Mouse (Mus musculus) left cerebral cortex, postnatal 10 days (tissue): ENCODE measurements around the gene Kif1c. TPM values are rescaled to one million over a fixed set of nuclear protein-coding genes. Genes with fewer than 3 reads are reported as not detected.

Experiments used
- DNase-seq, 2 experiments: peaks; one replicate each; pipeline ENCODE4 v3.0.0; 2021 to 2022; ENCODE audit warnings: low spot score in 2 of 2, mixed read lengths in 1 of 2; ENCODE audit errors: extremely low spot score in 1 of 2
- intact Hi-C: fragments of 180-260 bp; cut with DNase I; formaldehyde crosslinking; loops from one replicate; pipeline ENCODE4 v1.15.1; 2025
- total RNA-seq, 2 experiments: library from RNA; stranded (reverse); gene quantifications; 2 replicates each; pipeline ENCODE4 v1.2.3; 2021

Kif1c gene
- total RNA-seq, 2 experiments from 2014 or later = 38.6 to 41.8 TPM

DNA sequence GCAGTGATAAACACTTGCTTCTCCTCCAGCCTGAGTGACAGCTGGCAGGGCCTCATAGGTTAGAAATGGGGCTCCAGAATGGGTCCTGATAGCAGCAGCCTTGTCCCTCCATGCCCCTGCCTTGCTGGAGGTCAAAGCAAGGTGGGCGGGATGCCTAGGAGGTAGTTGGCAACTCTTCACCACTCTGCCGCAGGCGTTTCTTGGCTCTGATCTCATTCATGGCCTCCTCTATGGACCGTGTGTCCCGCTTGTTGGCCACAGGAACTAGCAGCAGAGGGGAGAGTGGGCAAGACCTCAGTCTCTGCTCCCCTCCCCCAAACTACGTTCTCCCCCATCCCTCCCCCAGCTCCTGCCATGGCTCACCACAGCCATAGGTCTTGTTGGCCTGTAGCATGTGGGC, 36.4 kb upstream of the Kif1c start:
- intact Hi-C loops = no loop called here
- DNase-seq = no peak

DNA sequence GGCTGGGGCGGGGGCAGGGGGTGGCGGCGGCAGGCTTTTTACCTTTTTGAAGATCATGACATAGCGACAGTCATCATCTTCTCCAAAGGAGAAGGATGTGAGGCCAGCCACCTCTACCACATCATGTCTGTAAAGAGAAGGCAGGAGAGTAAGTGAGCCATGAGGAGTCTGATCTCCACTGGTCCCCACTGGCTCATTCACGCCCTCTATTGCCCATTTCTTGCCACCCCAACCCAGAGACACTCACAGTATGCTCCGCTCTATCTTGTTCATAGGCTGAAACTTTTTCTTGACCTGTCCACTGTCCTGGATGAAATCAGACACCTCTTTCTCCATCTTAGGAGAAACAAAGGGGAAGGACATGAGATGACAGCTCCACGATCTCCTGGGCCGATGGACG, 35.6 kb upstream of the Kif1c start:
- DNase-seq = no peak
- intact Hi-C loops = no loop called here

DNA sequence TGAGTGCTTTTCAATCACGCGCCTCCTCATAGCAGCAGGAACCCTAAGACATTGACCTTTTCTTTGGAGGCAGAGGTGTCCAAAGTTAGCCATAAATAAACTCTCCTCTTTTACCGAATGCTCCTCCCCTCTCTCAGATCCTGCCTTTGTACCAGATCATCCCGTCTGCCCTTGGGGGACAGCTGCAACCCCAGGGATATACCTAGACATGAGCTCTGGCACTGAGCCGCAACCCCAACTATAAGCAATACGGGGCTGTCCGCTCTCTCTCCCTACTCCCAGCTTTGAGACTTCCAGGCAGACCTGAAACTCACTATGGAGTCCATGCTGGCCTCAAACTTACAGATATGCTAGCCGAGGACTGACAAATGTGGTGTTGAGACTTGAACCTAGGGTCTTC, 33.7 kb upstream of the Kif1c start:
- intact Hi-C loops = no loop called here

DNA sequence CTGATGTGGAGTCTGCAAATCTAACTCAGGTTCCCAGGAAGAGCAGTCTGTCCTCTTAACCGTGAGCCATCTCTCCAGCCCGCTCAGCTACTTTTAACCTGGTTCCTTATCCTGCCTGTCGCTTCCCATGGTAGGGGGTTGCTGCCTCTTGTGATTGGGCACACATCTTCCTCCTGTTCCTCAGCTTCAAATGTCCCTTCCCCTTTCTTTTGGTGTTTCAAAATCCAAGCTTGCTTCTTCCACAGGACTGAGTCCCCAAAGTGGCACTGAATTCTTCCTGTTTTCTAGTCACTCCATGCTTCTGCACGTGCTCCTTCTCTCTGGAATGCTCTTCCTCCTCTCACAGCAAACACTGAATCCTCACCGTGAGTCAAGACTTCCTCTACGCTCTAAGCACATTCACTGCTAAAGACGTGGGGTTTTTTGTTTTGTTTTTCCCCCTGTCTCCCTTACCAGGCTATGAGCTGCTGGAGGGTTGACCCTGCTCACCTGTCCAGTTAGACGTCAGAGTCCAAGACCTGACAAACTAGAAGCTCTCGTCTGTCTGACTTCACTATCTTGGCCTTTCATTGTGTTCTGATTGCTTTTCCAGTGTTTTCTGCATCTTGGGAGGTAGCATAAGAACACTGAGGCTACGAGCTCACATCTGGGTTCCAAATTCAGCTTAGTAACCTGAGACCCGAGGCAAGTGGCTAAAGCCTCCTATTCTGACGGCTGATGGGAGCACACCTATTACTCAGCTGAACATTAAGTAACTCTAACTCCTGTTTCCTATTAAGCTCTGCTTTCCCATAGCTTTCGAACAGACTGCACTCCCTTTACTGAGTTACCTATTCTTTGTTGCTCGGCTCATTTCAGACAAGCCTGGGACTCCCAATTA, 32.8 kb upstream of the Kif1c start:
- DNase-seq = peak in 1 of 2 experiments; percentile 12
- intact Hi-C loops = no loop called here

More for the DNA sequence above, 33.7 kb upstream of the Kif1c start:
- DNase-seq = no peak

DNA sequence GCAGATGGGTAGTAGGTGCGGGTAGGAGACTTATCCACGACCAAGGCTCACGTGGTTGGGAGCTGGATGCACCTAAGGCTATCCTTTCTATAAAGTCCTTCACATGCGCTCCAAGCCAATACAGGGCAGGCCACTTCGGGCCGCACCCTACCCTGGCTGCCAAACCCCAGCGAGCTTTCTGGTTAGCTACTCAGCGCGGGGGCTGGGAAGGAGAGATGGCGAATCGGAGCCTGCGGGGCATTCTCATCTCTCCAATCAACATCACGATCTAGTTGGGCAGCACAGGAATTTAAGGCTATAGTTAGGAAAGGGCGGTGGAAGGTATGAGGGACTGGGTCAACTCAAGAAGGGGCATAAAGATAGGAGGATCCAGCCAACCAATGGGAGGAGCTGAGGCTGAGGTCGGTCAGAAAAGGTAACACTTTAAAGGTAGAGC, 32.0 kb upstream of the Kif1c start:
- peak in 1 of 2 experiments; percentile 88 for DNase-seq
- intact Hi-C loops = no loop called here

DNA sequence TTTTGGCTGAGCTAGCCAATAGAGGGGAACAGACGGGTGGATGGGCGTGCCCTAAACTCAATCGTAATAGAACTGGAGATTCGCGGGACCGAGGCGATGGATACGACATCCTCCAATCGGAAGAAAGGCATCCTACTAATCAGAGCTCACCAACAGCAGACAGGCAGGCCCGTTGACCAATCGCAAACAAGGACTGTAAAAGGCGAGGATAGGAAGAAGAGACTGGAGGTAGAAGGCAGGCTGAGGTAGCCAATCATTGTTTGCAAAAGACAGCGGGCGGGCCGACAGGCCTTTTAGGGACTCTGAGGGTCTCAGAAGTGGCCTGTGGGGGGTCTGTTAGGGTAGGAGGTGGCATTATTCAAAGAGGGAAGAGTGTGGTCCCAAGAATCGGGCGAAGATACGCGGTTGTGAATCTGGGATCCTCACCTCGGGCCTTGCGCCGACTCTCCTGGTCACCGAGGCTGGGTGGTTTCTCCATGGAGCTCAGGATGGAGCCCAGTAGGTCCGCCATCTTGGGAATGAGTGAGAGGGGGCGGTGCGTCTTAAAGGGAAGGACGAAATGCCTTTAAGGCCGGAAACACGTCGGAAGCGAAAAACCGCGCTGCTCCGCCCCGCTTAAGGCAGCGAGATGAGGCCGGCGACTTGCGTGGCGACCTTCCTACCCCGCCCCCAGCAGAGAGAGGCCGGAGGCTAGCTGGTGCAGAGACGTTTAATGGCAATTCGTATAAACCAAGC, 31.4 kb upstream of the Kif1c start, which contains the start of gene Spag7:
Spag7 (minus strand) TSS at position 646 of the 735 bp plus-strand sequence.
- DNase-seq = peak; percentile 97 to 99
- intact Hi-C loops = no loop called here

DNA sequence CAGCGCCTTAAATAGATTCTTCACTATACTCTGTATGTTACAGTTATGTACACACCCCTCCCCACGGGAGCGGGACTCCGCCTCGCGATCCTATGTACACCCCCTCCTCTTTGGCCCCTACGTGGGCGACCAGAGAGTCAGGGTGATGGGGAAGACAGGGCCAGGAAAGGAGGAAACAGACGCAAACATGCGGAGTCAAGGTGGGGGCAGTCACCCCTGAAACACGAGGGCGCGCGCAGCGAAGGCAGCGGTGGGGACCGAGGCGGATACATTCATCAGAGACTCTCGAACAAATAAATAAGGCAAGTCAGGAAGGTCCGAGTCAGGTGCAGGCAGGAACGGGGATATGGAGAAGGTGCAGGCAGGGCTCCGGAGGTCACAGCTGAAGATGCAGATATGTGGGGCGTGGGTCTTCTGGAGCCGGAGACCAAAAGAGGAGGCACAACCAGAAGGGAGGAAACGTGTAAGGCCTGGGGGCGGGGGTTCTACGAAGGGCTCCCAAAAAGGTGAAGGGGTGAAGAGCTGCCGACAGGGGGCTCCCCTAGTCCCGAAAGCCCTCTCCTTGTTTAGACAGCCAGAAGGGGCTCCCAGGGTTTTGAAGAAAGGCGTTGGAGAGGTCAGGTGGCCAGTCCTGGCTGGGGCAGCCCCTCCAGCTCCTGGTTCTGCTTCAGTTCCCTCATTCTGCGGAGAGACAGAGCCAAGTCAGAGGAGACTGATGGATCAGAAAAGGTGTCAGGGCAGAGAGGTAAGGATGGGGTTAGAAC, 30.6 kb upstream of the Kif1c start:
- peak; percentile 63 to 87 for DNase-seq
- intact Hi-C loops = no loop called here

DNA sequence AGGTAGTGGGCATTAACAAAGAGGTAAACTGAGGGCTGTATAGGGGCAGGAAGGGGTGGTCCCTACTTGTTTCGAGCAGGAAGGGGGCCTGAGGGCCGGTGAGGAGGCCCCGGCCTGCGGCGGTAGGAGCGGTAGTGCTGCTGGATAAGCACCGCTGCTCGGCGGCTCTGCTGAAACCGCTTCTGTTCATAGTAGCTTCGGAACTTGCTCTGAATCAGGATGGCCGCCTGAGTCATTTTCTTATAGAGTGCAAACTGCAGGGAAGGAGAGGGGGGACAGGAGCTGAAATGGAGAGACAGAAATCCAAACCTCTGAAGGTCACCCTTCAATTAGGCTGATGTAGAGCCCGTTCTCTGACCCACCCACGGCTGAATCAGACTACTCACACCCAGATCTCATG, 29.9 kb upstream of the Kif1c start:
- DNase-seq = peak in 1 of 2 experiments; percentile 39
- intact Hi-C loops = no loop called here

DNA sequence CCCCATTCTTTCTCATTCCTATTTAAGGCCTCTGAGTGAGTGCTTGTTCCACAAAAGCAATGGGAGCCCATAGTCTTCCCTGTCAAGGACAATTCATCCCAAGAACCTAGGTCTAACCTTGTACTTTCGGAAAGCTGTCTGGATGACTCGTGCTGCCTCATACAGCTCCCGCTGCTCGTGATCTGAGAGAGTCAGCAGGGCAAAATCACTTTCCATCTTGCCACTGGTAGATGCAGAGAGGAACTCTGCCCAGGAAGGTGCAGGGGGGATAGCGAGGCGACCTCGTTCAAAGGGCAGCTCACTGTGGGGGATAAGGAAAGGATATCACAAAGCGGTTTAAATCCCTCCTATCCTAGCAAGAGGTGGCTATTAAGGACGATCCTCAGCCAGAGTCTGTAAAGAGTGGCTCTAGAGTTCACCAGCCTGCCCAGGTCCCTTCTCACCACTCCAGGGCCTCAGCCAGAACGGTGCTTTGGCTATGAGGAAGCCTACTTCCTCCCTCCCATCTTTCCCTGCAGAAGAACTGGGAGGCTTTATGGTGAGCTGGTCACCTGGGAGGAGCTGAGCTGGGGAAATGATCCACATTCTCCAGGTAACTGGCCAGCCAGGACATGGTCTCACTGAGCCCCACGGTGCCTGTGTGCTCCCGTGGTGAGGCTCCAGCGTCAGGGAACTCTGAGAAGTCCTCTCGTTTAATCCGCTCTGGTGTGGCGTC, 28.9 kb upstream of the Kif1c start:
- intact Hi-C loops = no loop called here

DNA sequence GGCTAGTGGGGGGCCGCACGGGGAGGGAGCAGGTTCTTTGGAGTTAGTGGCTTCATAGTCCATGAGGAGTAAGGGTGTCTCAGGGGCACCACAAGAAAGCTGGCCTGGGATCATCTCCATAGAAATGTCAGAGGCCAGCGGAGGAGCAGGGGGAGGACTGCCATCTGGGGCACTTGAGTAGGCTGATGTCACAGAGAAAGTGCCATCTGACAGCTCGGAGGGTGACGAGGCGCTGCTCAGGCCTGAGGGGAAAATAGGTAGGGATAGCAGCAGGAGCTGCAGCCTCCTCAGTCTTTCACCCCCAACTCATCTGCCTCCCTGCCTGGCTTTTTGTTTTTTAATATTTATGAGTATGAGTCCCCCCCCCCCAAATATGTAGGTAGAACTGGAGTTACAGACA, 26.3 kb upstream of the Kif1c start:
- peak in 1 of 2 experiments; percentile 12 for DNase-seq
- intact Hi-C loops = no loop called here

More for the DNA sequence above, 28.9 kb upstream of the Kif1c start:
- DNase-seq = peak in 1 of 2 experiments; percentile 25

DNA sequence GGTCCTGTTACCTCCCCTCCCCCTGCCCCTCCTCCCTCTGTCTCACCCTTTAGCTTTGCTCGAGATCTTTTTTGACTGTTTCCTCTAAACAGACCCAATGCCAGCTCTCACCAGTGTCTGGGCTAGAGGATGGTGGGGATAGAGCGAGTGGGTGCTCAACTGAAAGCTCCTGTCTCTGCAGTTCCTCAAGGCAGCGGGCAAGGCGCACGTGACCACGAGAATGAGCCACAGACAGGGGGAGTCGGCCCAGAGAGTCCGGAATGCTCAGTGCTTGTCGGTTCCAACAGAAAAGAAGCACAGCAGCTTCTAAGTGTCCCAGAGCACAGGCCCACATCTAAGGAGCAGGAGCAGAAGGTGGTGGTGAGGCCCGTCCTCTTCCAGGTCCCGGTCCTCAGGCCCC, 25.8 kb upstream of the Kif1c start:
- intact Hi-C loops = no loop called here
- DNase-seq = peak in 1 of 2 experiments; percentile 36

DNA sequence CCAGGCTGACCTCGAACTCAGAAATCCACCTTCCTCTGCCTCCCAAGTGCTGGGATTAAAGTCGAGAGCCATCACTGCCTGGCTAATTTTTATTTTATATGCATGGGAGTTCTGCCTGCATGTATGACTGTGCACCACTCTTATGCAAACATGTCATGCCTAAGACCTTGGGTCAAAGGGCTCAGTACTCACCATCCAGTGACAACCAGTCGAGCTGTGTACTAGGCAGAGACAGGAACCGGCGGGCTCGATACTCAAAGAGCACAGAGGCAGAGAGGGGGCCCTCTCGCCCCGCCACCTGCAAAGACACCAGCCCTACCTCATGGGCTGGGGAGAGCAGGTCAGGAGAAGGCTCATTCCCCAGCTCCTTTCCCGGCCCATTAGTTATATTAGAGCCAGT, 22.3 kb upstream of the Kif1c start:
- DNase-seq = peak in 1 of 2 experiments; percentile 18

DNA sequence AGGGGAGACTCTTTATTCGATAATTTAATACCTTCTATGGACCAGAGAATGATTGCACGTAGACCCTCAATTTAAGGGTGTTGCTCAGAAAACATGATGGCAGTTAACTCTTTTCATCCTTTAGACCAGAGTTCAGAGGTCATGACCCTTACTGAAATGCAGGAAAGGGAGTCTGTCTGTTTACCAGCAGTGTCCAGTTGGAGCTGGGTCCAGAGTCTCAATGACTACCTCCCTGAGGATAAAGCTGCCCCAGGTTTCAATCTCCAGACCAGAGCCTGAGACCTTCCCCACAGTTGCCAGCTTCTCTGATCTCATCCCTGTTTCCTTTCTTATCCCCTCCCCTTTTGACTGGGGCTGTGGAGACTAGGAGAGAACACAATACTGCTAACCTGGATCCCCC, 21.8 kb upstream of the Kif1c start:
- DNase-seq = peak in 1 of 2 experiments; percentile 10
- intact Hi-C loops = no loop called here

More for the DNA sequence above, 22.3 kb upstream of the Kif1c start:
- intact Hi-C loops = no loop called here

DNA sequence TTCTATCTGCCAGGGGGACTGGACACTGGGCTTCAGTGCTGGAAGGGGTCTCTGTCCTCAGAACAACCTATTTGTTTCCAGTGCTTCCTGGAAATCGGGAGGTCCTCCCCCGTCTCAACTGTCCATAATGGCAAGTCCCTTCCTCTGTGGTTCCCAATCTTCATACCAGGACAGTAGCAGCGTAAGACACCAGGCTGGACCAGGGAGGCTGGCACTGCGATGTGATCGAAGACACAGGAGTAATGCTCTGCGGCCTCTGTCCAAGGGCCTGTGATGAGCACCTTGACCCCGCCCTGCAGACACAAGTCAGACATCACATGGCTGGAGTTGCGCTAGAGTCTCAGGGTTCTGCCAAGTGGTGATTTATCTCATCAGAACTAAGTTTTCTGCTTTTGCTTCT, 21.0 kb upstream of the Kif1c start:
- intact Hi-C loops = no loop called here
- DNase-seq = no peak

DNA sequence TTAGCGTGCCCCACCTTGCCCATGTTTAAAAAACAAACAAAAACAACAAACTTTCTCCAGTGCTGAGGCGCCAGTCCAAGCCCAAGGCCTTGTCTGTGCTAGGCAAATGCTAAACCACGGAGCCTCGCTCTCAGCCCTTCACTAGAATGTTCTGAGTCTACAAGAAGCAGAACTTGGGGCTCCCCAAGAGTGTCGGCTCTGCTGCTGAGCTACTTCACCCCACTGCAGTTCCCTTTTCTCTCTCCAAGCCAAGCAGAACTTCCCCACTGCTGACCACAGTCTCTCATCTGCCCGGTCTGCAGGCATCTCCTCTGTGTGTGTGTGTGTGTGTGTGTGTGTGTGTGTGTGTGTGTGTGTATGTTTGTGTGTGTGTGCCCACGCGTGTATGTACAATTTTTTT, 20.5 kb upstream of the Kif1c start:
- peak in 1 of 2 experiments; percentile 29 for DNase-seq
- intact Hi-C loops = no loop called here

DNA sequence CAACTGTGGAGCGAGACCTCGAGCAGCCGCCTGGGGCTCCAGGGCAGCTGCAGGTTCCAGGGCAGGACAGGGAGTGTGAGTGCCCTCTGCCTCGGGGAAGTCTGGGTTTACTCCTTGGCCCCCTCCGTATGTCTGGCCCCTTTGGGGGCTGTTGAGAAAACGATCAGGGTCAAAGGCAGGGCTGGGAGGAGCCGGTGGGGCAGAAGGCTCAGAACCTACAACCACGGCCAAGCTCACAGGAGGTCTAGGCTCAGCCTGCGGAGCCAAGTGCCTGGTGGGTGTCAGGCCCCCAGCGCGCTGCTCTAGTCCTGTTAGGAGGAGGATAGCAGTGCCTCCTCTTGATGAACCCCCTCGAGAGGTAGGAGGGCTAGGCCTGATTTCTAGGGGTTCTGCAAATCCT, 19.2 kb upstream of the Kif1c start:
- DNase-seq = no peak
- intact Hi-C loops = no loop called here

DNA sequence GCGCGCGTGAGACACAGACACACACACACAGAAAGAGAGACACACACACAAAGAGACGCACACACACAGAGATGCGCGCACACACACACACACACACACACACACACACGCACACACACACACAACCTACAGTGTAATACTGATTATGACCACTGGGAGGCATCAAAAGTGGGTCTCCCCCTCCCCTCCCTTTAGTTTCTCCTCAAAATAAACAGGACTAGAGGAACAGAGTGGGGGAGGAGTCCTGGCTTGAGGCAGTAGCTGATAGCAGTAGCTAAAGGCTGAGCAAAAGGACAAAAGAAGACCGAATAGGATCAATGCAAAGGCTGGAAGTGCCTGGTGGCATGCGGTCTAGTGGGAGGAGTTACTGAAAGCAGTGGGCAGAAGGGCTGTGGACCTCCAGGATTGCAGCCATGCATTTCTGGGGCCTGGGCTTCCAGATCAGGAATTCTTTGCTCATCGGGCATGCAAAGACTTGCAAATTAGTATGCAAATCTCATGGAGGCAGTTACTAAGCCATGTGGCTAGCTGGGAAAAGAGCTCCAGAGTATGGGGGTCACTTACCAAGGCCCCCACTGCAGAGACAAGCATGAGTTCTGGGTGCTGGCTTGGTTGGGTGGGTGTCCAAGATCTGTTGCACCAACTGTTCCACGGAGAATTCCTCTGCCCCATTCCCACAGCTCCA, 18.3 kb upstream of the Kif1c start:
- peak; percentile 53 to 68 for DNase-seq
- intact Hi-C loops = no loop called here

DNA sequence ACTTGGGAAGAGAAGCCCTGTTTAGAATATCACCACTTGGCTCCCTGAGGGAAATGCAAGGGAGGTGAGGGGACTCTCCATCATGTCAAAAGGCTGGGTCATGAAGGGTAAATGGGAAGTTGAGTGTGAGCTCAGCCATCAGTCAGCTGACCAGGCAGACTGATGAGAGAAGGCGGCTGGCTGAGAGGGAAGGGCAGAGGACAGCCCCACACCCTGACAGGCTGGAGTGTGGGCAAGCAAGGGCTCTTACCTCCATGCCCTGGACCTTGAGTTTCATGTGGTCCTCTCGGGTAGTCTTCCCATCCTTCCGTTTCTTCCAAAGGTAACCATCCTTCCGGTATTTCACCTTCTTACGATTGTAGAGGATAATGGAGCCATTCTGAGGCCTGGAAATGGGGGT, 16.7 kb upstream of the Kif1c start:
- intact Hi-C loops = no loop called here
- no peak for DNase-seq
